Mouse (Mus musculus) ovary, postnatal 36 days (tissue): ENCODE data around the gene Dupd1.
A peak's percentile ranks its signal among the peaks of the same experiment; 100 is the strongest.

Experiments
- DNase-seq: peaks from one replicate; pipeline ENCODE4 v3.0.0; 2022; ENCODE audit warnings: low spot score, mixed read lengths

Dupd1 gene

GRCm38 (mm10) chr14:21722021-21722698, 7.8 kb upstream of the Dupd1 start:
- DNase-seq, result no peak

- DNase-seq, result no peak
Measured at GRCm38 (mm10) chr14:21720430-21721205, 6.2 kb upstream of the Dupd1 start.

- DNase-seq, result no peak
Measured at GRCm38 (mm10) chr14:21719646-21720383, 5.4 kb upstream of the Dupd1 start.

GRCm38 (mm10) chr14:21711231-21711630, 3.1 kb downstream of the Dupd1 start:
- DNase-seq, result no peak

GRCm38 (mm10) chr14:21709545-21709944, 4.8 kb downstream of the Dupd1 start:
- DNase-seq, result no peak

GRCm38 (mm10) chr14:21706759-21707571, 7.4 kb downstream of the Dupd1 start:
- DNase-seq, result no peak

GRCm38 (mm10) chr14:21705462-21705861, 8.9 kb downstream of the Dupd1 start:
- DNase-seq, result no peak

- DNase-seq, result no peak
Measured at GRCm38 (mm10) chr14:21703255-21703654, 11.1 kb downstream of the Dupd1 start.

GRCm38 (mm10) chr14:21702691-21703090, 11.7 kb downstream of the Dupd1 start:
- DNase-seq, result no peak

- DNase-seq, result no peak
Measured at GRCm38 (mm10) chr14:21696186-21696830, 18.1 kb downstream of the Dupd1 start.

GRCm38 (mm10) chr14:21695020-21695419, 19.4 kb downstream of the Dupd1 start:
- DNase-seq, result no peak

GRCm38 (mm10) chr14:21691070-21691469, 23.3 kb downstream of the Dupd1 start:
- no peak for DNase-seq

- no peak for DNase-seq
Measured at GRCm38 (mm10) chr14:21686376-21687279, 27.7 kb downstream of the Dupd1 start.

GRCm38 (mm10) chr14:21685411-21686146, 28.8 kb downstream of the Dupd1 start:
- DNase-seq, result no peak

GRCm38 (mm10) chr14:21683834-21684233, 30.5 kb downstream of the Dupd1 start:
- no peak for DNase-seq

- peak; percentile 68 for DNase-seq
Measured at GRCm38 (mm10) chr14:21682681-21683129, 31.7 kb downstream of the Dupd1 start.

- DNase-seq, result no peak
Measured at GRCm38 (mm10) chr14:21679631-21680201, 34.7 kb downstream of the Dupd1 start.

GRCm38 (mm10) chr14:21678509-21679285, 35.7 kb downstream of the Dupd1 start:
- DNase-seq, result peak; percentile 62
